Mouse (Mus musculus): ENCODE data around the gene Ergic2. TPM values are rescaled to one million over a fixed set of nuclear protein-coding genes. Genes with fewer than 3 reads are reported as not detected.
"Not testable (repeated sequence)": the region's sequence is repeated elsewhere in the genome, so short reads cannot be mapped to it uniquely, and the experiment has no call there.

The Ergic2 gene
- polyA plus RNA-seq, 1 experiment: 50.9 TPM

DNA sequence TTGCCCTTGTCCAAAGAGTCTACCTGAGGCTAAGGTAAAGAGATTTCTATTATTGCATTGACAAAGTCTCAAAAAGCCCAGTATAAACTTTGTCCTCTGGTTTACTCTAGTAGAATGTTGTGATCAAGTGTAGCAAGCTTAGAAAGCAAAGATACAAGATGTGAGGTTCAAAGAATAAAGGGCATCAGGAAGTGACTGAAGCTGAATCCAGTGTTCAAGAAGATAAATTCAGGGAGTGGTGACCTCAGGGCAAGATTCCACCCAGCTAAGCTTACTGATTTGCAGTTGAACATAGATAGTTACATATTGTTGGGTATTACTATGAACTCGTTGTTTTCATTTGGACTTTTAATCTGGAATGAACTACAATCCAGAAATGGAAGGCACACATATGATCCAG is 26.5 kb downstream of the Ergic2 start:
- H3K4me1 ChIP-seq (ENCODE audit: control insufficient read depth, insufficient read depth, low read length): no peaks in the 10 kb centered on the region
- TF ChIP-seq POLR2A (IDR thresholded peaks at IDR 0.05; ENCODE audit: extremely low read depth, insufficient read depth, low read length) (no peak), CTCF (IDR thresholded peaks at IDR 0.05; ENCODE audit: extremely low read depth, insufficient read depth, low read length) (no peak)
- no peak overlapping the region for H3K27ac ChIP-seq (ENCODE audit: insufficient read depth, low read length)
- H3K4me3 ChIP-seq (ENCODE audit: insufficient read depth, low read length): no peak overlapping the region

- no peak overlapping the region for H3K27ac ChIP-seq (ENCODE audit: insufficient read depth, low read length)
- H3K4me1 ChIP-seq (ENCODE audit: control insufficient read depth, insufficient read depth, low read length): no peaks in the 10 kb centered on the region
- TF ChIP-seq POLR2A (IDR thresholded peaks at IDR 0.05; ENCODE audit: extremely low read depth, insufficient read depth, low read length): no peak
- no peak for TF ChIP-seq CTCF (IDR thresholded peaks at IDR 0.05; ENCODE audit: extremely low read depth, insufficient read depth, low read length)
- no peak overlapping the region for H3K4me3 ChIP-seq (ENCODE audit: insufficient read depth, low read length)
Measured at GRCm38 (mm10) chr6:148172904-148173303, 39.3 kb downstream of the Ergic2 start.

DNA sequence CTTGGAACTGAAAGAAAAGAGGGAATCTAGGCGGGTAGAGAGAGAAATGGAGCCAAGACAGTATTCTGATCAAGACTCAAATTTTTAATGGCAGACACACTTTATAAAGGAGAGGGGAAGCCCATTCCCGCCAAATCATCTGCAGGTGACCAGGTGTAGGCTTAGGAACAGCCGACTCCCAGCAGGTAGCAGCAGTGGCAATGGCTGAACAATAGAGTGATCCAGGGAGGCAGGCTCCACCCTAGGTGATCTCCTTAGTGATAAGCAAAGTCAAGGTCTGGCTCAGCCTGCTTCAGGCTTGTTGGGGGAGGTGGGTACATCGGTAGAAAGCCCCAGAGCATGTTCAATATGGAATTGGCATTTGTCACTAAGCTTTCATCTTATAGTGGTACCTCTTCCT is 59.9 kb downstream of the Ergic2 start:
- not testable (repeated sequence) for H3K27ac ChIP-seq (ENCODE audit: insufficient read depth, low read length); H3K4me1 ChIP-seq (ENCODE audit: control insufficient read depth, insufficient read depth, low read length); H3K4me3 ChIP-seq (ENCODE audit: insufficient read depth, low read length)

DNA sequence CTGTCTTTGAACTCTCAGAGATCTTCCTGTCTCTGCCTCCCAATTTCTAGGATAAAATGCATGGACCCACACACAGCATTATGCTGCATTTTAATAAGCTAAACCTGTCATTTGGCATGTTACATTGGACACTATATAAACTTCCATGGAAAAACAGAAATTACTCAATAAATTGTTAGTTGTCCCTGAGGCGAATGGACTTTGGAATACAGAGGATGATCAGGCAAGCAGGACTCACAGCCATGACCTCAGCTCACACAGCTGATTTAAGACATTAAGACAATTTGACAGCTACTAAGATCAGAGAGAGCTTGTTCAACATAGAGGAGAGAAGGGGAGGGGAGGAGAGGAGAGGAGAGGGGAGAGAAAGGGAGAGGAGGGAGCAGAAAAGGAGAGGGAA is 69.8 kb downstream of the Ergic2 start:
- no peaks in the 10 kb centered on the region for H3K4me1 ChIP-seq (ENCODE audit: control insufficient read depth, insufficient read depth, low read length)
- H3K27ac ChIP-seq (ENCODE audit: insufficient read depth, low read length): no peak overlapping the region
- no peak overlapping the region for H3K4me3 ChIP-seq (ENCODE audit: insufficient read depth, low read length)
- TF ChIP-seq POLR2A (IDR thresholded peaks at IDR 0.05; ENCODE audit: extremely low read depth, insufficient read depth, low read length) (no peak), CTCF (IDR thresholded peaks at IDR 0.05; ENCODE audit: extremely low read depth, insufficient read depth, low read length) (no peak)

DNA sequence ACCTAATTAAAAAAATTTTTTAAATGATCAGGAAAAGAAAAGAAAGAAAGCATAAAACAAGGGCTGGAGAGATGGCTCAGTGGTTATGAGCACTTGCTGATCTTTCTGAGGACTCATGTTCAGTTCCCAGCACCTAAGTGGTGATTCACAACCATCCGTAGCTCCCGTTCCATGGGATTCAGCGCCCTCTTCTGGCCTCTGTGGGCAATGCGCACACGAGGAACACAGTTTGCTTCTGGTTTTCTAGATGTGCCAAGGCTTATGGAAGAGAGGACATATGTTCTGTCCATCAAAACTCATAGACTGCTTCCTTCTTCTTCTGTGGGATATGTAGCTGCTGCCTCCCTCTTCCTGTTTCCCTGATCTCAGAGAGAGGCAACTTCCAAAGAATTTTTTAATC is 70.3 kb downstream of the Ergic2 start:
- Histone ChIP-seq H3K4me3 (ENCODE audit: insufficient read depth, low read length) (no peak overlapping the region), H3K27ac (ENCODE audit: insufficient read depth, low read length) (no peak overlapping the region), H3K4me1 (ENCODE audit: control insufficient read depth, insufficient read depth, low read length) (no peaks in the 10 kb centered on the region)
- TF ChIP-seq POLR2A (IDR thresholded peaks at IDR 0.05; ENCODE audit: extremely low read depth, insufficient read depth, low read length) (no peak), CTCF (IDR thresholded peaks at IDR 0.05; ENCODE audit: extremely low read depth, insufficient read depth, low read length) (no peak)

- TF ChIP-seq CTCF (IDR thresholded peaks at IDR 0.05; ENCODE audit: extremely low read depth, insufficient read depth, low read length) (no peak), POLR2A (IDR thresholded peaks at IDR 0.05; ENCODE audit: extremely low read depth, insufficient read depth, low read length) (no peak)
- H3K4me1 ChIP-seq (ENCODE audit: control insufficient read depth, insufficient read depth, low read length): no peaks in the 10 kb centered on the region
- no peak overlapping the region for H3K27ac ChIP-seq (ENCODE audit: insufficient read depth, low read length)
Measured at GRCm38 (mm10) chr6:148139288-148139995, 72.7 kb downstream of the Ergic2 start.

GRCm38 (mm10) chr6:148135769-148136382 is 76.3 kb downstream of the Ergic2 start:
- Histone ChIP-seq H3K4me1 (ENCODE audit: control insufficient read depth, insufficient read depth, low read length) (no peaks in the 10 kb centered on the region), H3K27ac (ENCODE audit: insufficient read depth, low read length) (no peak overlapping the region), H3K4me3 (ENCODE audit: insufficient read depth, low read length) (no peak overlapping the region)
- TF ChIP-seq POLR2A (IDR thresholded peaks at IDR 0.05; ENCODE audit: extremely low read depth, insufficient read depth, low read length) (no peak), CTCF (IDR thresholded peaks at IDR 0.05; ENCODE audit: extremely low read depth, insufficient read depth, low read length) (peak; percentile 97)

More at GRCm38 (mm10) chr6:148139288-148139995, 72.7 kb downstream of the Ergic2 start:
- H3K4me3 ChIP-seq (ENCODE audit: insufficient read depth, low read length): no peak overlapping the region

DNA sequence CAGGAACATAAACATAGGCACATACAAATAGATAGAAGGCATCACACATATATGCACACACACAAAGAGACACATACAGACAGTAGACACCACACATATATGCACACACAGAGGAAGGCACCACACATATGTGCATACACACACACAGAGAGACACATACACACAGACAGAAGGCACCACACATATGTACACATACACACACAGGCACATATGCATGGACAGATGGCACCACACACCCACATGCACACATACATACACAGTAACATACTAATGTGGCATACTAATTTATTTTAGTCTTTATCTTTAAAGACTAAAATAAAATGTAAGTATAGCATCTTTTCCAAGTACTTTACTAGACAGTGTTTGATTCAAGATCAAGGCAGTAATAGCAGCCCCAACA is 78.6 kb downstream of the Ergic2 start:
- Histone ChIP-seq H3K4me1 (ENCODE audit: control insufficient read depth, insufficient read depth, low read length) (no peaks in the 10 kb centered on the region), H3K4me3 (ENCODE audit: insufficient read depth, low read length) (no peak overlapping the region), H3K27ac (ENCODE audit: insufficient read depth, low read length) (no peak overlapping the region)
- TF ChIP-seq CTCF (IDR thresholded peaks at IDR 0.05; ENCODE audit: extremely low read depth, insufficient read depth, low read length) (no peak), POLR2A (IDR thresholded peaks at IDR 0.05; ENCODE audit: extremely low read depth, insufficient read depth, low read length) (no peak)

DNA sequence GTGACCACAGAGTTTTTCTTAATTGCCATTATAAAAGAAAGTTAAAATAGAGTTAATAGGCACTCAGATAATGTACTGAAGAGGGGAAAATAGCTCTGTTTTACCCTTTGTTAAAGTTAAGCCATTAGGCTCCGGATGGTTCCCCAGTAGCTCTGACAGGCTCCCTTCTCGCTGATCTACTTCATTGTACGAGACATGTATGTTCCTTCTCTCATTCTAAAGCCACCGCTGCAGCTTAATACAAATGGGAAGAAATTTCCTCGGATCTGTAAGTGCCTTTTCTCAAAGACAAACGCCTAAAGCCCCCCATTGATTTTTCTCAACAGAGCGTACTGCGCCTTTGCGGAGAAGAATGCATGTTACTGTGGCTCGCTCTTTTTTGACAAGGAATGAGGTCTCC is 79.9 kb downstream of the Ergic2 start:
- Histone ChIP-seq H3K4me1 (ENCODE audit: control insufficient read depth, insufficient read depth, low read length) (no peaks in the 10 kb centered on the region), H3K4me3 (ENCODE audit: insufficient read depth, low read length) (no peak overlapping the region), H3K27ac (ENCODE audit: insufficient read depth, low read length) (no peak overlapping the region)
- TF ChIP-seq POLR2A (IDR thresholded peaks at IDR 0.05; ENCODE audit: extremely low read depth, insufficient read depth, low read length) (no peak), CTCF (IDR thresholded peaks at IDR 0.05; ENCODE audit: extremely low read depth, insufficient read depth, low read length) (no peak)

Other genes starting within 250 kb of the Ergic2 start
- 17.2 and 17.7 TPM in 2 replicates for gene Far2, start 165.1 kb downstream of the Ergic2 start, polyA plus RNA-seq (2012; rRNA removed)
- 30.4 and 35.2 TPM in 2 replicates for gene Tmtc1, start 232.0 kb upstream of the Ergic2 start, polyA plus RNA-seq (2012; rRNA removed)

Measured in cortical plate, adult 2 months (tissue).